Mouse (Mus musculus): ENCODE measurements around the gene Cbx2. TPM values are rescaled to one million over a fixed set of nuclear protein-coding genes. Genes with fewer than 3 reads are reported as not detected.

Gene Cbx2
- polyA plus RNA-seq, 1 experiment from 2014 or later, result 17.8 TPM

DNA sequence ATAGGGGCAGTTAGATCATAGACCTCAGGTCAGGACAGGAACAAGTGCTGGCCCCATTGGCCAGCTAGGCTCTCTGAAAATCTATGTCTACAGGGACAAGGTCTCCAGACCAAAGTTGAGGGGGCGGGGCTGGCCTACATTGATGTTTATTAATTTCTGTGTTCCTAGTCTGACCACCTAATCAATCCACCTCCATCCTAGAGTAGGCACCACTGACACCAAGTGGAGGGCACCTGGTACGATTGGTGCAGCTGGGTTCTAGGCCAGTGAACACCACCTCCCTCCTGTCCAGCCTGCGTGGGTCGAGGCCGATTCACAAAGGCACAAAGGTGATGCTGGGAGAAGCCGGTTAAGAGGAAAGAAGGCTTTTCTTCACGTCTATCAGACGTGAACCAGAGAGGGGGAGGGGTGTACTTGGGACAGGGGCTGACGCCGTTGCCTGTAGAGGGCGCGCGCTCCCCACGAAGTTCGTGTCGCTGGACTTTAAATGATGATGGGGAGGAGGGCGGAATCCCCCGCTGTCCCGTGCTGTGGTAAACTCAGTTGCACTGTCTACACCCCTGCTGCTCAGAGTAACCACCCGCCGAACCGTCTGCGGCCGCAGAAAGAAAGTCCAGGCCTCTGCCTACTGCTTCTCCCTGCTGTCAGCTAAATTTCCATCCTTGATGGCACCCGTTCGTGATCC is 11.3 kb downstream of the Cbx2 start:
- peak overlapping the region; percentile 48 for H3K4me2 ChIP-seq (ENCODE audit: low read depth, low read length)
- peak; percentile 61 for ATAC-seq
- WGBS, result 3% methylated on average over 26 of the region's 26 CpGs
- no peak overlapping the region for H3K9ac ChIP-seq (ENCODE audit: low read depth, low read length)
- peak overlapping the region; percentile 21 for H3K4me3 ChIP-seq (ENCODE audit: low read length)
- H3K27ac ChIP-seq (ENCODE audit: low read length), result no peak overlapping the region
- peaks cover 25% of the 10 kb centered on the region for H3K4me1 ChIP-seq (ENCODE audit: control insufficient read depth, insufficient read depth, low read length)
- H3K36me3 ChIP-seq (ENCODE audit: control insufficient read depth, insufficient read depth, low read length), result peaks cover 9% of the 10 kb centered on the region
- H3K9me3 ChIP-seq (ENCODE audit: control insufficient read depth, low read length), result no peaks in the 10 kb centered on the region
- peaks cover 29% of the 10 kb centered on the region for H3K27me3 ChIP-seq (replicated peaks; ENCODE audit: control insufficient read depth, insufficient read depth, low read length)

DNA sequence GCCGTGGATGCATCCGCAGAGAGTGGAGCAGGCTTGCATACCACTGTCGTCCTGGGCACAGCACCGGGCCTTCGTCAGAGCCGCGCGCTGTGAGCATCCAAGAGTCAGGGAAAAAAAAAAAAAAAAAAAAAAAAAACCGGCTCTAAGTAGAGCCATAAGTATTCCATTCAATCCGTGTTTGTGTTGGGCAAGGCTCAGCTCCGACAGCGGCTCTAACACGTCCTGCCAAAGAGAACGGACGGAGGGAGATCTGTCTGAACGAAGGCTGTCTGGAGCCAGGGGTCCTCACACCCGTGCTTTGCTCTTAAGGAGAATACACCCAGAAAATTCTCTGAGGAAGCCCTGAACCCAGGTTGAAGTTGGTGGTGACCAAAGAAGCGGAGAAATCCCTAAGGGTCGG is 11.9 kb downstream of the Cbx2 start:
- H3K9ac ChIP-seq (ENCODE audit: low read depth, low read length), result no peak overlapping the region
- H3K4me3 ChIP-seq (ENCODE audit: low read length), result peak overlapping the region; percentile 21
- 10% methylated on average over 19 of the region's 19 CpGs for WGBS
- H3K4me2 ChIP-seq (ENCODE audit: low read depth, low read length), result peak overlapping the region; percentile 48
- ATAC-seq, result peak; percentile 16; the same call in 1 of the 2 replicates
- H3K27ac ChIP-seq (ENCODE audit: low read length), result no peak overlapping the region
- H3K36me3 ChIP-seq (ENCODE audit: control insufficient read depth, insufficient read depth, low read length), result peaks cover 6% of the 10 kb centered on the region
- peaks cover 29% of the 10 kb centered on the region for H3K27me3 ChIP-seq (replicated peaks; ENCODE audit: control insufficient read depth, insufficient read depth, low read length)
- peaks cover 31% of the 10 kb centered on the region for H3K4me1 ChIP-seq (ENCODE audit: control insufficient read depth, insufficient read depth, low read length)
- no peaks in the 10 kb centered on the region for H3K9me3 ChIP-seq (ENCODE audit: control insufficient read depth, low read length)

DNA sequence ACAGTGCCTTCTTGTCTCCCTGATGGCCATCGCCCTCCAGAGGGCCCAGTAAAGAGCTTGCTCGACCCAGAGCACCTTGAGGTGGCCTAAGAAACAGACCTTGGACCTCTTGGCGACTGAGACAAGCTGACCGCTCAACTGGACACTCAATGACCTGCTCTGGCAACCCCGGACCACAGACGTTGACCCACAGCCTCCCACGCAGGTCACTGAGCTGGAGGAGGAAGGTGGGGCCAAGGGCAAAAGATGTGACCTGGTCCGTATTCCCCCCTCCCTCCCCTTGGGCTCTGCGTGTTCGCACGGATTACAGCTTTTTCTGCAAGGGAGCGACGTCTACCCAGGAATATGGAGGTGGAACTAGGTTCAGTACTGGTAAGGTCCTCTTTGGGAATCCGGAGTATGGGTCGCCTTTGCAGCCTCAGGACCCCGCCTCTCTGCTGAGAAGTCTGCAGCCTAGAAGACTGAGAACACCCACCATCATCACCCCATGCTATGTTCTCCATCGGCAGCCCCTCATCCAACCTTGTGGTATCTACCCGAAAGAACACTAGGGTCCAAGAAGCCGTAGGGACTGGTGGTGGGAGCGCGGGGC is 12.4 kb downstream of the Cbx2 start:
- Histone ChIP-seq H3K4me2 (ENCODE audit: low read depth, low read length) (no peak overlapping the region), H3K4me3 (ENCODE audit: low read length) (no peak overlapping the region), H3K27ac (ENCODE audit: low read length) (no peak overlapping the region), H3K9ac (ENCODE audit: low read depth, low read length) (no peak overlapping the region), H3K4me1 (ENCODE audit: control insufficient read depth, insufficient read depth, low read length) (peaks cover 36% of the 10 kb centered on the region), H3K27me3 (replicated peaks; ENCODE audit: control insufficient read depth, insufficient read depth, low read length) (peaks cover 29% of the 10 kb centered on the region), H3K36me3 (ENCODE audit: control insufficient read depth, insufficient read depth, low read length) (peaks cover 6% of the 10 kb centered on the region), H3K9me3 (ENCODE audit: control insufficient read depth, low read length) (no peaks in the 10 kb centered on the region)
- no peak for ATAC-seq
- 5% methylated on average over 21 of the region's 21 CpGs for WGBS

DNA sequence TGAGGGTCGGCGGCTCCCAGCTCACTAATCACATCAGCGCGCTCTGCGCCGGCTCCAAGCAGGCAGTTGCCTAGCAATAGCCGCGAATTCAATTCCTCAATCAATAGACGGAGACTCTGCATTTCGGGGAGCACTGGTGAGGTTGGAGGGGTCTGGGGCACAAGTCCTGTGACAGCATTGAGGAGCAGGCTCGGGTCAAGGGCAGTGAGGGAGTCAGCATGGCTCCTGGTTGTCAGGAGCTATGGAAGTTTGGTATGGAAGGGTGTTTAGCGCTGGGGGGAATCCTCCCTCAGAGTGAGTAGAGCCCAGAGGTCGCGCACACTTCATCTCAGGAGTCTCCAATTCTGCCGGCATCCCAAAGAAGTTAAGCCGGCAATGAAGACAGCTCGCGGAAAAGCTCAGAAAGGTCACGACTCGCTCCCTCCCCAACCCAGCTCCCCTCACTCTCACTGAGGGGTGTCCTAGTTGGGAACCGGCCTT is 13.0 kb downstream of the Cbx2 start:
- 8% methylated on average over 21 of the region's 21 CpGs for WGBS

DNA sequence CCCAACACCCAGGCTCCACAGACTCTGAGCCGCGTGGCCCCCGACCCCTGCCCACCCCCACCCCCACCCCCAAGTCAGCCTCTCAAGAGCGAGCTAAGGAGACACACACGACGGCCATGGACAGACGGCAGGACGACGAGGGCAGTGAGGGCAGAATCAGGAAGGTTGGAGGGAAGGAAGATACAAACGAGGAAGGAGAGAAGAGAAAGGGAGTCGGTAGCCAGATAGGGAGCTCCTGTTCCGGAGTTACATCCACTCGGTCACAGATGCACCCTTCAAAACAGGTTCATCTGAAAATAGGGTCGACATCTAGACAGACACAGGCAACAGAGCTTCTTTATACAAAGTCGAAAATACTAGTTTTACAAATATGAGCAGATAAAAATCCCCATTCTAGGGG is 13.7 kb downstream of the Cbx2 start:
- Histone ChIP-seq H3K4me2 (ENCODE audit: low read depth, low read length) (no peak overlapping the region), H3K36me3 (ENCODE audit: control insufficient read depth, insufficient read depth, low read length) (peaks cover 6% of the 10 kb centered on the region), H3K4me3 (ENCODE audit: low read length) (no peak overlapping the region), H3K9ac (ENCODE audit: low read depth, low read length) (no peak overlapping the region), H3K9me3 (ENCODE audit: control insufficient read depth, low read length) (no peaks in the 10 kb centered on the region), H3K27me3 (replicated peaks; ENCODE audit: control insufficient read depth, insufficient read depth, low read length) (peaks cover 29% of the 10 kb centered on the region), H3K27ac (ENCODE audit: low read length) (no peak overlapping the region), H3K4me1 (ENCODE audit: control insufficient read depth, insufficient read depth, low read length) (peaks cover 38% of the 10 kb centered on the region)
- ATAC-seq, result no peak
- WGBS, result 17% methylated on average over 15 of the region's 15 CpGs

More for the DNA sequence above, 13.0 kb downstream of the Cbx2 start:
- Histone ChIP-seq H3K27ac (ENCODE audit: low read length) (no peak overlapping the region), H3K9me3 (ENCODE audit: control insufficient read depth, low read length) (no peaks in the 10 kb centered on the region), H3K4me2 (ENCODE audit: low read depth, low read length) (no peak overlapping the region), H3K4me1 (ENCODE audit: control insufficient read depth, insufficient read depth, low read length) (peaks cover 36% of the 10 kb centered on the region), H3K27me3 (replicated peaks; ENCODE audit: control insufficient read depth, insufficient read depth, low read length) (peaks cover 29% of the 10 kb centered on the region), H3K36me3 (ENCODE audit: control insufficient read depth, insufficient read depth, low read length) (peaks cover 6% of the 10 kb centered on the region), H3K9ac (ENCODE audit: low read depth, low read length) (no peak overlapping the region), H3K4me3 (ENCODE audit: low read length) (no peak overlapping the region)
- ATAC-seq, result no peak

DNA sequence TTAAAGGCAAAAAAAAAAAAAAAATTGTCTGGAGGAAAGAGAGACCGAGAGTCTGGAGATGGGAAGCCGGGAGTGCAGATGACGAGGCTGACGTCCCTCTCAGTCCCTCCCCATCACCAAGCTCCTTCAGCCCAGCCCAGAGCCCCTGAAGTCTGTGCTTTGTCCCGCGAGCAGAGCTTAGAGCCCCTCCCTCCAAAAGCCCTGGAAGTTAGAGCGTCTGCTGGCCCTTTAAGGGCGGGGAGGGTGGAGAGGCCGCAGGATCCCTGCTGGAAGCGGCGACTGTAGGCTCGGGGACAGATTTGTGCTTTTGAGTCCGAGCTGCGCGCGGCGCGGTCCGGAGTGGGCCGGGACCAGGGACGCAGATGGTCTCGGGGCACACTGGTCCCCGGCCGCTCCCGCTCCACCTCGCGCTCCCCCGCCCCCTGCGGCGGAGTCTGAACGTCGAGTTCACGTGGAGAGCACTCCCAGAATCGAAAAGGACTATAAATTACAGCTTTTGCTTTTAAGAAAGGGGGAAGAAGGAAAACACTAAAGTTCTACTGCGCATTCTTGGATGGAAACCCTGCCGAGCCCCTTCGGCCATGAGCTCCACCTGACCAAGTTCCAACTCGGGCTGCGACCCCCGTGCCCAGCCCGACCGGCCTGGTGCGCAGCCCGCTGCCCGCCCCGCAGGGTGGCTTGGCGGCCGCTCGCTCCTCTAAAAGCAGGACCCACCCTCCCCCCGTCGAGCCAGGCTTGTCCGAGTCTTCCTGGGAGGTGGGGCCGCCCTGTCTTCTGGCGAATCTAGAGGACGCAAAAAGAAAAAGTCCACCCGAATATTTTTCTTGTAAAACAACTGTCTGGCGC is 14.4 kb downstream of the Cbx2 start:
- 6% methylated on average over 57 of the region's 57 CpGs for WGBS
- H3K9ac ChIP-seq (ENCODE audit: low read depth, low read length), result peak overlapping the region; percentile 67
- H3K36me3 ChIP-seq (ENCODE audit: control insufficient read depth, insufficient read depth, low read length), result peaks cover 6% of the 10 kb centered on the region
- no peaks in the 10 kb centered on the region for H3K9me3 ChIP-seq (ENCODE audit: control insufficient read depth, low read length)
- ATAC-seq, result no peak
- peaks cover 36% of the 10 kb centered on the region for H3K27me3 ChIP-seq (replicated peaks; ENCODE audit: control insufficient read depth, insufficient read depth, low read length)
- no peak overlapping the region for H3K27ac ChIP-seq (ENCODE audit: low read length)
- H3K4me2 ChIP-seq (ENCODE audit: low read depth, low read length), result peak overlapping the region; percentile 97
- H3K4me1 ChIP-seq (ENCODE audit: control insufficient read depth, insufficient read depth, low read length), result peaks cover 45% of the 10 kb centered on the region
- H3K4me3 ChIP-seq (ENCODE audit: low read length), result peak overlapping the region; percentile 57

DNA sequence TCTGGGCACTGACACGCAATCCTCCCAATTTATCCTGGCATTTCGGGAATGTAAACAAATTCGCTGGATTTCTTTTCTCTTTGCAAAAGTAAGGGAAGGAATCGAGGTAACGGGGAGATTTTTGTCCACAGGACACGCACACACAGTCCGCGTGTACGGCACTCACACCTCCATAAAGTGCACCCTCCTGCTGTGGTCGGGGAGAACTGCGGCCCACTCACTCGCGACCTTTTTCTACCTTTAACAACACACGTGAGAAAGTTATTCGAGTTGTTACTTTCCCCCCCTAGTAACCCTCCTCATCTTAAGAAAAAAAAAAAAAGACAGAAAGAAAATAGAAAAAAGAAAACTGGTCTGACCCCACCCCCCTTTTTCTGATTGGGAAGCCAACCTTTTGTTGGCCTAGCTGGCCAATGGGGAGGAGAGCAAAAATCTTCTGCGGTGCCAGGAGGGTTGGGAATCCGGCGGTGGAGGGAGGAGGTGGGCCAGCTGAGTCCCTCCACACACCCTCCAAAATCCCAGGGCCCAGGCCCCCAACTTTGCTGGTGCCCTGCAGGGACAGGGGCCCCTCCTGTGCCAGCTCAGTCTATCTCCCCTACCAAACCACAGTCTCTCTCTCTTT is 15.1 kb downstream of the Cbx2 start:
- H3K36me3 ChIP-seq (ENCODE audit: control insufficient read depth, insufficient read depth, low read length), result peaks cover 6% of the 10 kb centered on the region
- ATAC-seq, result no peak
- H3K9ac ChIP-seq (ENCODE audit: low read depth, low read length), result no peak overlapping the region; the same call in 1 of the 2 replicates
- H3K4me3 ChIP-seq (ENCODE audit: low read length), result peak overlapping the region; percentile 57
- H3K4me1 ChIP-seq (ENCODE audit: control insufficient read depth, insufficient read depth, low read length), result peaks cover 48% of the 10 kb centered on the region
- H3K27ac ChIP-seq (ENCODE audit: low read length), result no peak overlapping the region
- peaks cover 40% of the 10 kb centered on the region for H3K27me3 ChIP-seq (replicated peaks; ENCODE audit: control insufficient read depth, insufficient read depth, low read length)
- 37% methylated on average over 18 of the region's 18 CpGs for WGBS
- peak overlapping the region; percentile 97 for H3K4me2 ChIP-seq (ENCODE audit: low read depth, low read length)
- no peaks in the 10 kb centered on the region for H3K9me3 ChIP-seq (ENCODE audit: control insufficient read depth, low read length)

DNA sequence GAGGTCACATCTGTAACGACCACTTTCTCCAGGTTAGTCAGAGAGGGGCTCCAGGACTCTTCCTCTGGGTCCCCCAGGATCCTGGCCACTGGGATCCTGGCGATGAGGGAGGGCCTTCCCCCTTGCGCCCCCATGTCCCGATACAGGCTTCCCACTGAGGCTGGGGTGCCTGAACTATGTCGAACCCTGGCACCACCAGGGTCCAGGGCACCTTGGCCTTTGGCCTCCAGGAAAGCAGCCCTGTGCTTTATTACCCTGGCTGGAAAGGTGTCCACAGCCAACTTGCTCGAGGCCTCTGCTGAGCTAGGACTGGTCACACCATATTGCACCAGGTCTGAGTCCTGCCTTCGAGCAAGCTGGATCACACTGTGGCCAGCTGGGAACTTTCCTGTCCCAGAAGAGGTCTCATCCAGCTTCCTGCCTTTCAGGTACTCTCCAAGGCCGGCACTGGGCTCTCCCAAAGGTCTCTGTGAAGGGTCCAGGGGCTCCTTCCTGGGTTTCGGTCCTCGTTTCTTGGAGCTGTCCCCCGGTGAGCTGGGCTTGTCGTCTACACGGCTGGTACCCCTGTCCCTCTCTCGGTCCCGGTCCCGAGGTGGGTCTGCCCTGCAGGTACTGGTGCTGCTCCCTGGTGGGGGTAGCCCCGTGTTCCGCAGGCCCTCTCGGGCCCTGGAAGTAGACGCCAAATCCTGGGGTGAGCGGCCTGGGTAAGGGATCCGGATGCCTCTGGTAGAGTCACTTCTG is 16.2 kb downstream of the Cbx2 start:
- no peak for ATAC-seq
- H3K4me2 ChIP-seq (ENCODE audit: low read depth, low read length), result no peak overlapping the region
- peaks cover 6% of the 10 kb centered on the region for H3K36me3 ChIP-seq (ENCODE audit: control insufficient read depth, insufficient read depth, low read length)
- no peak overlapping the region for H3K9ac ChIP-seq (ENCODE audit: low read depth, low read length)
- no peak overlapping the region for H3K4me3 ChIP-seq (ENCODE audit: low read length)
- peaks cover 46% of the 10 kb centered on the region for H3K27me3 ChIP-seq (replicated peaks; ENCODE audit: control insufficient read depth, insufficient read depth, low read length)
- peaks cover 49% of the 10 kb centered on the region for H3K4me1 ChIP-seq (ENCODE audit: control insufficient read depth, insufficient read depth, low read length)
- H3K9me3 ChIP-seq (ENCODE audit: control insufficient read depth, low read length), result no peaks in the 10 kb centered on the region
- 66% methylated on average over 22 of the region's 22 CpGs for WGBS
- H3K27ac ChIP-seq (ENCODE audit: low read length), result no peak overlapping the region
